ENCODE assay signal across 25 mouse cellular contexts in the genomic region with DNA sequence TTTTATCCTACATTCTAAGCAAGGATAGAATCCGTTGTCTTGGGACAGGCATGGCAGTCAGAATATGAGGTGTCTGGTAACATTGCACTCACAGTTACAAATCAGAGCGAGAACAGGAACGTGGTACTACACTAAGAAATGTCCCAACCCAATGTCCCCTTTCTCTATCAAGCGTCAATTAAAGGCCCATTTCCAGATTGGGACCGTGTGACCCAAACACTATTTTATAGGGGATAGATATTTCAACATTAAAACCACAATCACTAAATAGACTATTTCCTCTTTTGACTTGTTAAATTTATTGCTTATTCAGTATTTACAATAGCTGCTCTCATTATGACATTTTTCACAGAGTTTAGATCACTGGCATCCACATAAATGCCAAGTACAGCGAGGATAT. TPM values are rescaled to one million over a fixed set of nuclear protein-coding genes. Genes with fewer than 3 reads are reported as not detected.
DNase-seq lines count a peak whose midpoint lies in the region; ATAC-seq and TF ChIP-seq lines count a peak whose summit lies in the region.
"Had no signal": no experiment of that assay in that cellular context is flagged by ENCODE, and none has a peak within 500 bp of the region (broad histone marks: within the 10 kb centered on the region; RNA-seq: fewer than 3 reads in every experiment).

No protein-coding gene starts in this region.

- no peaks in the 10 kb centered on the region for H3K9me3 ChIP-seq in heart, embryonic 10.5 days
- no peaks in the 10 kb centered on the region for H3K9me3 ChIP-seq in intestine, embryonic 16.5 days (ENCODE audit: control insufficient read depth, low read length)
- H3K9me3 ChIP-seq: embryonic facial prominence, embryonic 10.5 days; embryonic facial prominence, embryonic 12.5 days; forebrain, embryonic 13.5 days; forebrain, embryonic 15.5 days had no signal

- H3K4me2 ChIP-seq in intestine, embryonic 16.5 days (ENCODE audit: low read depth, low read length): no peak overlapping the region
- H3K4me2 ChIP-seq: embryonic facial prominence, embryonic 12.5 days; forebrain, embryonic 13.5 days; forebrain, embryonic 15.5 days had no signal

- TF ChIP-seq CTCF in heart, adult 2 months (IDR thresholded peaks at IDR 0.05): no peak

- ATAC-seq in common myeloid progenitor, adult 5-6 weeks (replicated peaks; ENCODE audit: low read depth, poor library complexity, severe bottlenecking): peak; percentile 69
- ATAC-seq in megakaryocyte, adult 5-6 weeks (ENCODE audit: poor library complexity, severe bottlenecking): peak; percentile 45
- ATAC-seq in intestine, embryonic 16.5 days: no peak
- ATAC-seq: activated CD4-positive, CD25-positive, alpha-beta regulatory T cell, adult 4 months; forebrain, embryonic 13.5 days; forebrain, embryonic 15.5 days; forebrain, postnatal 0 days; Patski had no signal

- H3K4me3 ChIP-seq in heart, adult 2 months: no peak overlapping the region
- H3K4me3 ChIP-seq in heart, embryonic 10.5 days: no peak overlapping the region
- no peak overlapping the region for H3K4me3 ChIP-seq in brown adipose tissue, adult 24 weeks (ENCODE audit: insufficient read depth, low read depth, low read length)
- H3K4me3 ChIP-seq in intestine, embryonic 16.5 days (ENCODE audit: low read length): no peak overlapping the region
- H3K4me3 ChIP-seq: embryonic facial prominence, embryonic 10.5 days; embryonic facial prominence, embryonic 12.5 days; forebrain, embryonic 13.5 days; forebrain, embryonic 15.5 days had no signal

- TF ChIP-seq EP300 in heart, adult 2 months (IDR thresholded peaks at IDR 0.05; ENCODE audit: insufficient read depth, low read depth, low read length): no peak

- peaks cover 1% of the 10 kb centered on the region for H3K4me1 ChIP-seq in heart, adult 2 months (ENCODE audit: control insufficient read depth, insufficient read depth, low read length)
- no peaks in the 10 kb centered on the region for H3K4me1 ChIP-seq in heart, embryonic 10.5 days
- peaks cover 4% of the 10 kb centered on the region for H3K4me1 ChIP-seq in brown adipose tissue, adult 24 weeks (ENCODE audit: control insufficient read depth, insufficient read depth, insufficient read length, low read length)
- H3K4me1 ChIP-seq in intestine, embryonic 16.5 days (ENCODE audit: control insufficient read depth, insufficient read depth, low read length): no peaks in the 10 kb centered on the region
- H3K4me1 ChIP-seq: embryonic facial prominence, embryonic 10.5 days; embryonic facial prominence, embryonic 12.5 days; forebrain, embryonic 13.5 days; forebrain, embryonic 15.5 days had no signal

- no peak for TF ChIP-seq POLR2A in heart, adult 2 months (IDR thresholded peaks at IDR 0.05; ENCODE audit: insufficient read depth, low read depth, low read length)

- peak overlapping the region; percentile 47; the same call in 1 of the 2 replicates for H3K27ac ChIP-seq in heart, adult 2 months
- H3K27ac ChIP-seq in heart, embryonic 10.5 days: no peak overlapping the region
- H3K27ac ChIP-seq in brown adipose tissue, adult 24 weeks (replicated peaks; ENCODE audit: low read depth, low read length): peak overlapping the region; percentile 34; the same call in 1 of the 2 replicates
- H3K27ac ChIP-seq in intestine, embryonic 16.5 days (ENCODE audit: low read length): no peak overlapping the region
- H3K27ac ChIP-seq: embryonic facial prominence, embryonic 10.5 days; embryonic facial prominence, embryonic 12.5 days; forebrain, embryonic 13.5 days; forebrain, embryonic 15.5 days had no signal

- H3K36me3 ChIP-seq in heart, adult 2 months (ENCODE audit: control insufficient read depth, insufficient read depth, low read length): peaks cover 7% of the 10 kb centered on the region
- no peaks in the 10 kb centered on the region for H3K36me3 ChIP-seq in heart, embryonic 10.5 days
- no peaks in the 10 kb centered on the region for H3K36me3 ChIP-seq in intestine, embryonic 16.5 days (ENCODE audit: control insufficient read depth, insufficient read depth, low read length)
- H3K36me3 ChIP-seq: embryonic facial prominence, embryonic 10.5 days; embryonic facial prominence, embryonic 12.5 days; forebrain, embryonic 15.5 days had no signal

- intact Hi-C loops in heart, adult 2 months (cut with DNase I): loop anchor here (2.0 to 5.0 kb wide), 2 partner anchors 29 to 37 kb away; no protein-coding TSS in a partner anchor

- no peak for DNase-seq in heart, adult 2 months
- DNase-seq in heart, embryonic 10.5 days (ENCODE audit: low spot score): no peak
- DNase-seq in right cerebral cortex, postnatal 25 days: no peak
- no peak for DNase-seq in thymus, postnatal 36 days
- DNase-seq: adrenal gland, adult 8-10 months; adrenal gland, postnatal 14 days; adrenal gland, postnatal 36 days; cerebellum, adult 11 months; cerebellum, adult 18-20 months; cerebellum, adult 8-10 months; cerebellum, adult 9-11 months; cerebellum, postnatal 14 days; cerebellum, postnatal 36 days; forebrain, postnatal 0 days had no signal

- WGBS in heart, adult 2 months: 92% methylated on average over 6 of the region's 6 CpGs
- WGBS in heart, embryonic 10.5 days: 89% methylated on average over 6 of the region's 6 CpGs
- 89% methylated on average over 6 of the region's 6 CpGs for WGBS in intestine, embryonic 16.5 days

- no peak overlapping the region for H3K9ac ChIP-seq in heart, adult 2 months (ENCODE audit: low read depth, low read length)
- no peak overlapping the region for H3K9ac ChIP-seq in intestine, embryonic 16.5 days (ENCODE audit: low read depth, low read length)
- H3K9ac ChIP-seq: embryonic facial prominence, embryonic 12.5 days; forebrain, embryonic 13.5 days; forebrain, embryonic 15.5 days; forebrain, postnatal 0 days had no signal

- no peaks in the 10 kb centered on the region for H3K27me3 ChIP-seq in heart, adult 2 months (ENCODE audit: control insufficient read depth, insufficient read depth, low read length)
- H3K27me3 ChIP-seq in heart, embryonic 10.5 days (ENCODE audit: insufficient read depth, poor library complexity, severe bottlenecking): no peaks in the 10 kb centered on the region
- no peaks in the 10 kb centered on the region for H3K27me3 ChIP-seq in intestine, embryonic 16.5 days (replicated peaks; ENCODE audit: control insufficient read depth, insufficient read depth, low read length)
- H3K27me3 ChIP-seq: embryonic facial prominence, embryonic 12.5 days; forebrain, embryonic 13.5 days; forebrain, embryonic 15.5 days; Patski had no signal

- H3K79me2 ChIP-seq in heart, adult 2 months (replicated peaks; ENCODE audit: control insufficient read depth, insufficient read depth, low read length): no peaks in the 10 kb centered on the region

RNA-seq across cellular contexts. Expression of a gene that starts 48.1 kb away (rescaled TPM):
- total RNA-seq in heart, adult 2 months (2021): 10 to 100 TPM; 34.8 TPM
- 6.8 and 14.0 TPM in 2 replicates for polyA plus RNA-seq in heart, adult 2 months (2012; rRNA removed)
- 15.8 and 26.1 TPM in 2 replicates for polyA plus RNA-seq in heart, embryonic 10.5 days (2016; fragmentation: Nextera tagmentation; extraction: Ambion mirVana)
- 19.8 and 21.6 TPM in 2 replicates for polyA plus RNA-seq in brown adipose tissue, adult 24 weeks (2012; ENCODE audit: insufficient read depth, insufficient read length, missing spikeins)
- 1.5 and 1.9 TPM in 2 replicates for total RNA-seq in common myeloid progenitor, adult 5-6 weeks (2017)
- total RNA-seq in megakaryocyte, adult 5-6 weeks (2015): 60.3 and 63.4 TPM in 2 replicates
- total RNA-seq in megakaryocyte, adult 5-6 weeks (2017): 45.5 and 47.2 TPM in 2 replicates
- 15.4 and 18.6 TPM in 2 replicates for polyA plus RNA-seq in intestine, embryonic 16.5 days (2015; fragmentation: Nextera tagmentation; extraction: Ambion mirVana)
- total RNA-seq: MEL had no signal

RNA-seq across cellular contexts. Expression of a gene that starts 48.1 kb away (rescaled TPM):
- 10 to 100 TPM in 1 of 2 experiments, 1 to 10 TPM in 1; 7.8 to 10.5 TPM for total RNA-seq in heart, adult 2 months (2021)
- polyA plus RNA-seq in heart, adult 2 months (2012; rRNA removed): 0.64 and 2.4 TPM in 2 replicates
- polyA plus RNA-seq in heart, embryonic 10.5 days (2016; fragmentation: Nextera tagmentation; extraction: Ambion mirVana): 7.3 and 9.0 TPM in 2 replicates
- polyA plus RNA-seq in brown adipose tissue, adult 24 weeks (2012; ENCODE audit: insufficient read depth, insufficient read length, missing spikeins): 5.0 and 6.2 TPM in 2 replicates
- total RNA-seq in common myeloid progenitor, adult 5-6 weeks (2017): 11.1 TPM in 1 of 2 replicates, not detected in the other
- 12.9 and 14.0 TPM in 2 replicates for total RNA-seq in megakaryocyte, adult 5-6 weeks (2015)
- 7.0 and 9.2 TPM in 2 replicates for total RNA-seq in megakaryocyte, adult 5-6 weeks (2017)
- polyA plus RNA-seq in intestine, embryonic 16.5 days (2015; fragmentation: Nextera tagmentation; extraction: Ambion mirVana): 5.5 and 5.9 TPM in 2 replicates

RNA-seq across cellular contexts. Expression of a gene that starts 59.9 kb away (rescaled TPM):
- 10 to 100 TPM; 15.6 to 18.0 TPM for total RNA-seq in heart, adult 2 months (2021)
- 16.1 and 16.5 TPM in 2 replicates for polyA plus RNA-seq in heart, adult 2 months (2012; rRNA removed)
- 9.1 and 9.5 TPM in 2 replicates for polyA plus RNA-seq in heart, embryonic 10.5 days (2016; fragmentation: Nextera tagmentation; extraction: Ambion mirVana)
- 3.8 and 6.6 TPM in 2 replicates for polyA plus RNA-seq in brown adipose tissue, adult 24 weeks (2012; ENCODE audit: insufficient read depth, insufficient read length, missing spikeins)
- total RNA-seq in common myeloid progenitor, adult 5-6 weeks (2017): 8.3 and 10.0 TPM in 2 replicates
- 7.8 and 11.6 TPM in 2 replicates for total RNA-seq in megakaryocyte, adult 5-6 weeks (2015)
- 5.7 and 7.0 TPM in 2 replicates for total RNA-seq in megakaryocyte, adult 5-6 weeks (2017)
- 5.4 and 5.7 TPM in 2 replicates for polyA plus RNA-seq in intestine, embryonic 16.5 days (2015; fragmentation: Nextera tagmentation; extraction: Ambion mirVana)

Comparison
In these comparisons a context has a peak if more than half of its experiments do, and no peak if none do; other contexts are left out.
1. H3K27ac ChIP-seq: peak in heart, adult 2 months (single experiment) and brown adipose tissue, adult 24 weeks (single experiment); none in heart, embryonic 10.5 days (single experiment) and intestine, embryonic 16.5 days (single experiment).